Mouse (Mus musculus): ENCODE measurements around the gene Olfr769. TPM values are rescaled to one million over a fixed set of nuclear protein-coding genes. Genes with fewer than 3 reads are reported as not detected.

The Olfr769 gene
- polyA plus RNA-seq (2012; rRNA removed), result not detected in 2 replicates

GRCm38 (mm10) chr10:129117761-129118160 is at the start of gene Olfr769:
Gene Olfr769, minus strand, starts transcription at chr10:129117861.

GRCm38 (mm10) chr10:129164651-129165050 is 47.0 kb upstream of the Olfr769 start, which contains the start of gene Olfr771:
Gene Olfr771, minus strand, starts transcription at chr10:129164751.

GRCm38 (mm10) chr10:129138898-129139297 is 21.2 kb upstream of the Olfr769 start, which contains the start of gene Olfr770:
Gene Olfr770, minus strand, starts transcription at chr10:129138998.

DNA sequence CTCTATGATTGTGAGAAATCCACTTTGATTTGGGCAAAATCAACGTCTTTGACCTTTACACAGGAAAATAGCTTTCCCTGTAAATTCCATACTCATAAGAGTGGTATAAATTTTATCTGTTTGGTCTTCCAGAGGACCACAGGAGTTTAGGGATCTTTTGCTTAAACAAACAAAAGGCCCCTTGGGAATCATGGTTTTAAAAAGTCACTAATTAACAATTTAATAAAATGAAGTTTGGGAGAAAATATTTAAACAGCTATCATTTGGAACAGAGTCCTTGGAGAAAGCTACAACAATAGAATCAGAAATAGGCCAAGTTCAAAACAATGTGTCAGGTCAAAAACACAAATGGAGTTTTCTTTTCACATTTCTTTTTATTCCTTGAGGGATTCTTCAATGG is 18.4 kb downstream of the Olfr769 start, which contains the start of gene Olfr768:
TSS of gene Olfr768 (minus strand) at position 101 of the 400 bp plus-strand sequence.

GRCm38 (mm10) chr10:129082810-129083209 is 34.9 kb downstream of the Olfr769 start, which contains the start of gene Olfr767:
Gene Olfr767, minus strand, starts transcription at chr10:129082910.

DNA sequence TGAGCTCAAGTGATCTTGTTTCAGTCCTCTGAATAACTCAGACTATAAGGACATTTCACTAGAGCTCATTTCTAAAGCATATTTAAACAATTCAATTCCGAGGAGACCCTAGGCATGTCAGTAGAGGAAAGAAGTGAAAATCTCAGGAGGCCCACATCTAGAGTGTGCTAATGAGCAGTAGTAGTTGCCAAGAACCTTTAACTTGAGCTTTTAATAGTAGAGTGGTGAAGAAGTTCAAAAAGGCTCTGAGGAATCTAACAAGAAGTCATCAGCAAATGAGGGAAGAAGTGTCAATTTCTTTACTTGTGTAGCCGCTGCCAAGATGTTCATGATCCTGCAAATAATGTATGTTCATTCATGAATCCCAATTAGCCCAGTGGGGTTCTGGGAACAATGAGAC is 48.8 kb downstream of the Olfr769 start, which contains the start of gene Olfr766-ps1:
TSS of gene Olfr766-ps1 (minus strand) at position 101 of the 400 bp plus-strand sequence.

Other genes starting within 250 kb of the Olfr769 start
- 1.5 and 1.6 TPM in 2 replicates for gene Gdf11, start 226.1 kb downstream of the Olfr769 start, polyA plus RNA-seq (2012; rRNA removed)
- gene Cd63, start 216.9 kb downstream of the Olfr769 start, polyA plus RNA-seq (2012; rRNA removed), result 225 and 259 TPM in 2 replicates
- 28.4 and 36.4 TPM in 2 replicates for gene Rdh5, start 195.0 kb downstream of the Olfr769 start, polyA plus RNA-seq (2012; rRNA removed)
- 151 TPM in 2 replicates for gene Bloc1s1, start 193.8 kb downstream of the Olfr769 start, polyA plus RNA-seq (2012; rRNA removed)
- 56.9 and 58.2 TPM in 2 replicates for gene Itga7, start 184.0 kb downstream of the Olfr769 start, polyA plus RNA-seq (2012; rRNA removed)
- gene Mettl7b, start 156.9 kb downstream of the Olfr769 start, polyA plus RNA-seq (2012; rRNA removed), result 159 and 171 TPM in 2 replicates
- gene Olfr9, start 128.4 kb downstream of the Olfr769 start, polyA plus RNA-seq (2012; rRNA removed), result not detected in 2 replicates
- gene Olfr763, start 107.1 kb downstream of the Olfr769 start, polyA plus RNA-seq (2012; rRNA removed), result not detected in 2 replicates
- not detected in 2 replicates for gene Olfr764-ps1, start 78.0 kb downstream of the Olfr769 start, polyA plus RNA-seq (2012; rRNA removed)
- gene Olfr765, start 67.9 kb downstream of the Olfr769 start, polyA plus RNA-seq (2012; rRNA removed), result not detected in 2 replicates
- gene Olfr766-ps1, start 48.9 kb downstream of the Olfr769 start, polyA plus RNA-seq (2012; rRNA removed), result not detected in 2 replicates
- not detected in 2 replicates for gene Olfr767, start 35.0 kb downstream of the Olfr769 start, polyA plus RNA-seq (2012; rRNA removed)
- not detected in 2 replicates for gene Olfr768, start 18.5 kb downstream of the Olfr769 start, polyA plus RNA-seq (2012; rRNA removed)
- gene Olfr770, start 21.1 kb upstream of the Olfr769 start, polyA plus RNA-seq (2012; rRNA removed), result not detected in 2 replicates
- not detected in 2 replicates for gene Olfr771, start 46.9 kb upstream of the Olfr769 start, polyA plus RNA-seq (2012; rRNA removed)
- not detected in 2 replicates for gene Olfr772, start 60.1 kb upstream of the Olfr769 start, polyA plus RNA-seq (2012; rRNA removed)
- gene Olfr773, start 69.6 kb upstream of the Olfr769 start, polyA plus RNA-seq (2012; rRNA removed), result not detected in 2 replicates
- gene Olfr774, start 118.3 kb upstream of the Olfr769 start, polyA plus RNA-seq (2012; rRNA removed), result not detected in 2 replicates
- gene Olfr775, start 130.6 kb upstream of the Olfr769 start, polyA plus RNA-seq (2012; rRNA removed), result not detected in 2 replicates
- gene Olfr776, start 141.3 kb upstream of the Olfr769 start, polyA plus RNA-seq (2012; rRNA removed), result not detected in 2 replicates
- gene Olfr777, start 153.6 kb upstream of the Olfr769 start, polyA plus RNA-seq (2012; rRNA removed), result not detected in 2 replicates
- not detected in 2 replicates for gene Olfr780, start 200.3 kb upstream of the Olfr769 start, polyA plus RNA-seq (2012; rRNA removed)
- not detected in 2 replicates for gene Olfr781, start 211.0 kb upstream of the Olfr769 start, polyA plus RNA-seq (2012; rRNA removed)
- gene Olfr782, start 231.0 kb upstream of the Olfr769 start, polyA plus RNA-seq (2012; rRNA removed), result not detected in 2 replicates